Mouse (Mus musculus): ENCODE data around the gene Tmem175.

GRCm38 (mm10) chr5:108643674-108644073 is 14.1 kb downstream of the Tmem175 start:
- TF ChIP-seq POLR2A (IDR thresholded peaks at IDR 0.05; ENCODE audit: borderline replicate concordance, control insufficient read depth, low read depth, low read length): no peak
- TF ChIP-seq CTCF (IDR thresholded peaks at IDR 0.05; ENCODE audit: control insufficient read depth, insufficient read depth, low read length): no peak

All from bone marrow, adult 2 months (tissue).